8 mouse cellular contexts compared by ENCODE assay signal in genomic region chr3:138876931-138877361, GRCm38 (mm10).
DNase-seq lines count a peak whose midpoint lies in the region; ATAC-seq and TF ChIP-seq lines count a peak whose summit lies in the region.

No protein-coding gene starts in this region.

- no peak overlapping the region for H3K4me2 ChIP-seq in embryonic facial prominence, embryonic 14.5 days (ENCODE audit: low read depth, low read length)
- H3K4me2 ChIP-seq in lung, embryonic 14.5 days, result peak overlapping the region; percentile 31

- no peak for TF ChIP-seq CTCF in layer of hippocampus, adult 2 months (conservative IDR thresholded peaks at IDR 0.05)
- no peak for TF ChIP-seq CTCF in lung, embryonic 14.5 days (IDR thresholded peaks at IDR 0.05; ENCODE audit: low read depth)

- no peak for ATAC-seq in embryonic facial prominence, embryonic 14.5 days (ENCODE audit: low read depth)
- ATAC-seq in lung, embryonic 14.5 days (ENCODE audit: insufficient read depth), result peak; percentile 76

- no peak overlapping the region for H3K4me3 ChIP-seq in layer of hippocampus, adult 2 months
- H3K4me3 ChIP-seq in embryonic facial prominence, embryonic 14.5 days (ENCODE audit: low read depth, low read length), result no peak overlapping the region
- no peak overlapping the region for H3K4me3 ChIP-seq in lung, embryonic 14.5 days (ENCODE audit: low read depth, low read length)

- peak overlapping the region; percentile 57; the same call in 1 of the 2 replicates for H3K27ac ChIP-seq in layer of hippocampus, adult 2 months
- H3K27ac ChIP-seq in embryonic facial prominence, embryonic 14.5 days (replicated peaks; ENCODE audit: low read depth, low read length), result peak overlapping the region; percentile 65
- H3K27ac ChIP-seq in lung, embryonic 14.5 days (ENCODE audit: low read depth), result peak overlapping the region; percentile 82

- no peaks in the 10 kb centered on the region for H3K36me3 ChIP-seq in embryonic facial prominence, embryonic 14.5 days (ENCODE audit: control insufficient read depth, insufficient read depth, low read length)
- no peaks in the 10 kb centered on the region for H3K36me3 ChIP-seq in lung, embryonic 14.5 days (ENCODE audit: insufficient read depth)

- H3K9me3 ChIP-seq in embryonic facial prominence, embryonic 14.5 days (ENCODE audit: control insufficient read depth, low read length), result no peaks in the 10 kb centered on the region
- H3K9me3 ChIP-seq in lung, embryonic 14.5 days (ENCODE audit: low read depth, low read length), result no peaks in the 10 kb centered on the region

- H3K9ac ChIP-seq in embryonic facial prominence, embryonic 14.5 days (ENCODE audit: low read depth, low read length), result no peak overlapping the region
- H3K9ac ChIP-seq in lung, embryonic 14.5 days, result no peak overlapping the region

- WGBS in embryonic facial prominence, embryonic 14.5 days, result 81% methylated on average over 14 of the region's 14 CpGs
- 46% methylated on average over 14 of the region's 14 CpGs for WGBS in lung, embryonic 14.5 days

- H3K4me1 ChIP-seq in embryonic facial prominence, embryonic 14.5 days (ENCODE audit: control insufficient read depth, insufficient read depth, low read length), result 0 out of 2 replicates have a peak, but pooled peaks cover 7% of the 10 kb centered on the region
- 0 out of 2 replicates have a peak, but pooled peaks cover 3% of the 10 kb centered on the region for H3K4me1 ChIP-seq in lung, embryonic 14.5 days (ENCODE audit: insufficient read depth)

- no peaks in the 10 kb centered on the region for H3K27me3 ChIP-seq in embryonic facial prominence, embryonic 14.5 days (replicated peaks; ENCODE audit: control insufficient read depth, insufficient read depth, low read length)
- H3K27me3 ChIP-seq in lung, embryonic 14.5 days (ENCODE audit: insufficient read depth, low read length), result no peaks in the 10 kb centered on the region

- no peak for DNase-seq in layer of hippocampus, adult 2 months (ENCODE audit: low spot score in 2 of 2)
- DNase-seq in layer of hippocampus, adult 11-12 months (ENCODE audit: low spot score), result no peak
- no peak for DNase-seq in embryonic facial prominence, embryonic 14.5 days (ENCODE audit: low spot score)
- DNase-seq in lung, embryonic 14.5 days, result peak; percentile 80
- DNase-seq in thymus, postnatal 14 days, result peak; percentile 86
- DNase-seq in c-Kit-positive CD71-positive TER-119-positive erythroid progenitor cells, embryonic 14.5 days (ENCODE audit: low spot score), result no peak
- DNase-seq in layer of hippocampus, postnatal 10 days (ENCODE audit: low spot score in 2 of 2), result no peak
- DNase-seq in urinary bladder, adult 18-20 months (ENCODE audit: low spot score in 2 of 2), result no peak

Comparison
In these comparisons a context has a peak if more than half of its experiments do, and no peak if none do; other contexts are left out.
1. DNase-seq: peak in lung, embryonic 14.5 days (single experiment) and thymus, postnatal 14 days (single experiment); none in layer of hippocampus, adult 2 months (0 of 2), layer of hippocampus, adult 11-12 months (single experiment), embryonic facial prominence, embryonic 14.5 days (single experiment), c-Kit-positive CD71-positive TER-119-positive erythroid progenitor cells, embryonic 14.5 days (single experiment), layer of hippocampus, postnatal 10 days (0 of 2) and urinary bladder, adult 18-20 months (0 of 2).
2. Peak in every context shown above with its lines, with median percentiles within 50 percentile points of each other: H3K27ac ChIP-seq.